Mouse (Mus musculus) E14TG2a.4 (cell line): ENCODE results near the gene Marveld1.

Source experiments
- H3K27me3 ChIP-seq: 2 replicates; pipeline ENCODE4 v1.6.1; 2014; ENCODE audit warnings: low read length, control low read depth; ENCODE audit not compliant: insufficient read depth
- H3K36me3 ChIP-seq: 2 replicates; pipeline ENCODE4 v1.6.1; 2014; ENCODE audit warnings: low read length, control low read depth; ENCODE audit not compliant: insufficient read depth
- H3K4me1 ChIP-seq: replicated peaks from 2 replicates; pipeline ENCODE4 v1.6.1; 2014; ENCODE audit warnings: low read depth, low read length, control low read depth
- H3K4me3 ChIP-seq: replicated peaks from 2 replicates; pipeline ENCODE4 v1.5.1; 2014; ENCODE audit warnings: mild to moderate bottlenecking, low read length
- H3K9me3 ChIP-seq: 2 replicates; pipeline ENCODE4 v1.6.1; 2014; ENCODE audit warnings: low read length, control low read depth
- CTCF ChIP-seq: conservative IDR thresholded peaks from 2 replicates; pipeline ENCODE4 v1.5.1; 2014; ENCODE audit warnings: low read length
- NANOG ChIP-seq: IDR thresholded peaks from 2 replicates; pipeline ENCODE4 v1.6.1; 2014; ENCODE audit warnings: borderline replicate concordance, low read length, mixed read lengths
- POU5F1 ChIP-seq: IDR thresholded peaks from 2 replicates; pipeline ENCODE4 v1.6.1; 2014; ENCODE audit warnings: low read length, borderline replicate concordance

The Marveld1 gene

DNA sequence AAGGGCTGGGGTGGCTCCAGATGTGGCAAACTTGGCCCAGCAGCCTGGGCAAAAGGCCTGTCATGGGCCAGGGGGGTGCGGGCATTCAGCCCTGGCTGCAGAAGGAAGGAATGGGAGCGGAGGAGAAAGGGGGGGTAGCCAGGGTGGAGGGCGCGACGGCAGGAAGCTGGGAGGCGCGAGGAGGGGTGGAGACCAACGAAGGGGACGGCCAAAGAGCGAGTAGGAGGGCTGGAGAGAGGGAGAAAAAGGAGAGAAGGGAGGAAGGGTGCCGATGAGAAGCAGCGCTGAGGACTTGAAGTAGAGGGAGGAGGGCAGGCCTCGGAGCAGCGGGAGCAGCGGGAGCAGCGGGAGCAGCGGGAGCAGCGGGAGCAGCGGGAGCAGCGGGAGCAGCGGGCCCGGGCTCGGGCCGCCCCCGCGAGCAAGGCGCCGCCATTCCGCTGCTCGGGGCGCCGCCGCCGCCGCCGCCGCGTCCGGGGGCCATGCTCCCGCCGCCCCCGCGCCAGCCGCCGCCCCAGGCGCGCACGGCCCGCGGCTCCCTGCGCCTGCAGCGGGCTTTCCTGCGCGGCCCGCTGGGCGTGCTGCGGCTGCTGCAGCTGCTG is at the start of gene Marveld1:
TSS of gene Marveld1 (plus strand) at position 231 of the 599 bp plus-strand sequence.
- Histone ChIP-seq H3K9me3 (no peaks in the 10 kb centered on the region), H3K36me3 (peaks cover 28% of the 10 kb centered on the region), H3K27me3 (peaks cover 37% of the 10 kb centered on the region), H3K4me3 (peak within 1 kb of the TSS; percentile 86), H3K4me1 (peaks cover 78% of the 10 kb centered on the region)
- no peak for TF ChIP-seq CTCF
- no peak for TF ChIP-seq POU5F1
- TF ChIP-seq NANOG = no peak

DNA sequence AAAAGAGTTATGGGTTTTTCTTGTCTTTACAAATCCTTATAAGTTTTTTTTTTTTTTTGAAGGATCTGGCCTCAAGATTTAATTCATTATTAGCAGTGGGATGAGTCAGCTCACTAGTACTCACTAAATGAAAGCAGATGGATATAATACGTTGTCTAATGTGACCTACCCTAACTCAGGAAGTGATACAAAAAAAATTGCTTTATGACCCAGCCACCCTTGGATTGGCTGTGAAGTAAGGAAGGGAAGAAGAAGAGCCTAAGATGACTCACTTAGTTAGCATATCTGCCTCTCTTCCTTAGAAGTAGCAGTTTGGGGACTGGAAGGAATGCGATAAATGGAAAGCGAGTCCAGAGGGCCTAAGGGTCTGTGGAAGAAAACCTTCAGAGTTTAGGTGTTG is 47.8 kb upstream of the Marveld1 start:
- Histone ChIP-seq H3K4me1 (peaks cover 18% of the 10 kb centered on the region; the same call in 1 of the 2 replicates), H3K36me3 (peaks cover 63% of the 10 kb centered on the region), H3K27me3 (no peaks in the 10 kb centered on the region), H3K4me3 (no peak overlapping the region), H3K9me3 (no peaks in the 10 kb centered on the region)
- TF ChIP-seq CTCF = no peak

DNA sequence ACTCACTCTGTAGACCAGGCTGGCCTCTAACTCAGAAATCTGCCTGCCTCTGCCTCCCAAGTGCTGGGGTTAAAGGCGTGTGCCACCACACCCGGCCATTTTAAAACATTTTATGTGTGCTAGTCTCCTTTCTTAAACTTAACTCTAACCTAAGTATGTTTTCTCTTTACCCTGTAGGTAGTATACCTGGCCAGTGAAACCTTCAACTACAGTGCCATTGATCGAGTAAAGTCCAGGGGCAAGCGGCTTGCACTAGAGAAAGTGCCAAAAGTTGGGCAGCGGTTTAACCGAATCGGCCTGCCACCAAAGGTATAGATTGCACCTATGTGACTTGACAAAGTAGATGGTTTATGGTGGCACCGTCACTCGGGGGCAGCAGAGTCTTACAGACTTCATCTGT is 42.5 kb upstream of the Marveld1 start:
- H3K9me3 ChIP-seq = no peaks in the 10 kb centered on the region
- peaks cover 60% of the 10 kb centered on the region for H3K36me3 ChIP-seq
- H3K4me3 ChIP-seq = no peak overlapping the region
- H3K4me1 ChIP-seq = 0 out of 2 replicates have a peak, but pooled peaks cover 5% of the 10 kb centered on the region
- H3K27me3 ChIP-seq = no peaks in the 10 kb centered on the region
- no peak for TF ChIP-seq POU5F1
- TF ChIP-seq CTCF = no peak
- no peak for TF ChIP-seq NANOG

DNA sequence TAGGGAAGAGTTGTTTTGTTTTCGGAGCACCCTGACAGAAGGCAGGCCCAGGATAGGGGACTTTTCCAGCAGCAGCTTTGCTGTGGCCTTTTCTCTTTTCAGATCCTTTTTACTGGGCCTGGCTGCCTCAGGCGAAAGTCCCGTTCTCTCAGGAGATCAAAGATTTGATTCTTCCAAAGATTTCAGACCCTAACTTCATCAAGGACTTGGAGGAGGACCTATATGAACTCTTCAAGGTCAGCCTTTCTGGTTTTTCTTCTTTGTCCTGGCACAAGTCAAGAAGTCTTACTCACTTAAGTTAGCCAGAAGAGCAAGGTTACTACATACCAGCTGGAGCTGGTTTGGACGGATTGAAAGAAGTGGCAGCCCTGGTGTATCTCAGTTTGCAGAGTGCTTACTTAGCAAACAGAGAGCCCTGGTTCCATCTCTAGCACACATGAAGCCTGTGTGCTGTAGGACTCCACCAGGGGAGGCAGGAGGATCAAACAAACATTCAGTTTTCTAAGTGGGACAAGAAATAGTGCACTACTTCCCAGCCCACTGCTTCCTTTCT is 31.3 kb upstream of the Marveld1 start:
- Histone ChIP-seq H3K36me3 (peaks cover 74% of the 10 kb centered on the region), H3K27me3 (no peaks in the 10 kb centered on the region), H3K4me3 (no peak overlapping the region), H3K9me3 (no peaks in the 10 kb centered on the region), H3K4me1 (peaks cover 18% of the 10 kb centered on the region)
- TF ChIP-seq NANOG (no peak), POU5F1 (no peak)

DNA sequence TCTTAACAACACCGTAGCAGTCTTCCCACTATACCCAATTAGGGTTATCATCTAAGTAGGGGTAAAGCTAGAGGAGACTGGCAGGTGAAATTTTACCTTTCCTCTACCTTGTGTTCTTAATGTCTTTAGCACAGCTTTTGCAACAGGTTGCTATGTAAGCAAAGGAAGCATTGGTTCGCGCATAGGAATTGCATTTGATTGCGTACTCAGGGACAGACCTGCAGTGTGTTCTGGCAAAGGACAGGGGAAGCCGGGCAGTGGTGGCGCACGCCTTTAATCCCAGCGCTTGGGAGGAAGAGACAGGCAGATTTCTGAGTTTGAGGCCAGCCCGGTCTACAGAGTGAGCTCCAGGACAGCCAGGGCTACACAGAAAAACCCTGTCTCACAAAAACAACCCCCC is 29.1 kb upstream of the Marveld1 start:
- no peak for TF ChIP-seq POU5F1
- no peak for TF ChIP-seq CTCF
- no peak for TF ChIP-seq NANOG
- no peaks in the 10 kb centered on the region for H3K27me3 ChIP-seq

DNA sequence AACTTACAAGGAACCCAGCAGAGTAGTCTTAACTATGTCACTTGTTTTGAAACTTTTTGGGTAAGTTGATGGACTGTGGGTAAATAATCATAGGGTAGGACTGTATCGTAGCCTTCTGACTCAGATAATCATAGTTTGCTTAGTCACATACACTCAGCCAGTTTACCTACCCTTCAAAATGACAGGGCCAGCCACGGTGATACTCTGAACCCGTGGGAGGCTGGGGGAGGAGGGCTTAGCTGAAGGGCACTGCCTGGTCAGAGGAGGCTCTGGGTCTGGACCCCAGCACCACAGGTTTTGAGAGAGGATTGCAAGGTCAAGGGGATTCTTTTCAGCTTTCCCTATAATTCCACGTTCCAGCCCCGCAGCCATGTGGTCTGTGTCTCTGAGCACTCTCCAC is 28.6 kb upstream of the Marveld1 start:
- Histone ChIP-seq H3K4me1 (peaks cover 40% of the 10 kb centered on the region), H3K36me3 (peaks cover 93% of the 10 kb centered on the region), H3K9me3 (no peaks in the 10 kb centered on the region), H3K4me3 (no peak overlapping the region), H3K27me3 (no peaks in the 10 kb centered on the region)
- TF ChIP-seq CTCF (no peak), POU5F1 (no peak), NANOG (no peak)

More for the DNA sequence above, 29.1 kb upstream of the Marveld1 start:
- Histone ChIP-seq H3K4me3 (no peak overlapping the region), H3K36me3 (peaks cover 93% of the 10 kb centered on the region), H3K9me3 (no peaks in the 10 kb centered on the region), H3K4me1 (peaks cover 35% of the 10 kb centered on the region)

DNA sequence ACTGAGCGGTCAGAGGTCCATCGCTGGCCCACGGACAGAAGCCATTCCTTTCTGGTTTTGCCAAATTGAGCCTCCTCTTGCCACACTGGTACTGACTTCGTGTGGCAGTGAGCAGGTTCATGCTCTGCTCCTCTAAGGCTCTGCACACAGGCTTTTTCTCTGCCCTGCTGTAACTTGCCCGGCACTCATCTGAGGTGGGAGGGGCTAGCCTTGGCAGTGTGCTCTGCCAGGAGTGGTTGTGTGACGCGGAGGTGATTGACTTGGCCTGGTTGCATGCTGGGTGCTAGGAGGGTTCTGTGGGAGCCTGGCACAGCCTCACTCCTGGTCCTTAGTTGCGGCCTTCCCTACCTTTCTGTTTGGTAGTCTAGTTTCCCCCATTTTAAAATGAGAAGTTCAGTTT is 26.7 kb upstream of the Marveld1 start:
- Histone ChIP-seq H3K4me1 (peaks cover 58% of the 10 kb centered on the region), H3K27me3 (no peaks in the 10 kb centered on the region), H3K9me3 (no peaks in the 10 kb centered on the region), H3K4me3 (no peak overlapping the region), H3K36me3 (peaks cover 98% of the 10 kb centered on the region)
- TF ChIP-seq NANOG (no peak), POU5F1 (no peak), CTCF (no peak)

DNA sequence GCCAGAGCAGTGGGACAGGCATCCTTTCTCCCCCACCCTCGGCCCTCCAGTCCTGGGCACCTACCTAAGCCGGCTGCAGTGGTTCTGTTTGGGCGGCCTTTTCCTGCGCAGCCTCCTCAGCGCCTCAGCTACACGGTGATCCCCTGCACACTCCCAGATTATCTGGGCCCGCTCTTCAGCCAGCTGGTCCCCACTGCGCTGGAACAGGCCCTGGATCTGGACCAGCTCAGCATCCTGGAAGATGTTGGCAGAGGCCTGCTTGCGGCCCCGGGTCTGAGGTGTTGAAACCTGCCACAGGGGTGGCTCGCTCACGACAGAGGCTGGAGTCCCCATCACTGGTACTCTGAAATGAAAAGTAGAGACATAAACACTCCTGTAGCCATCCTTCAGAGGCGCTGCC is 22.5 kb upstream of the Marveld1 start:
- Histone ChIP-seq H3K4me1 (peaks cover 89% of the 10 kb centered on the region), H3K36me3 (peaks cover 83% of the 10 kb centered on the region), H3K9me3 (no peaks in the 10 kb centered on the region), H3K27me3 (no peaks in the 10 kb centered on the region), H3K4me3 (peak overlapping the region; percentile 96)
- no peak for TF ChIP-seq POU5F1
- no peak for TF ChIP-seq NANOG
- no peak for TF ChIP-seq CTCF

DNA sequence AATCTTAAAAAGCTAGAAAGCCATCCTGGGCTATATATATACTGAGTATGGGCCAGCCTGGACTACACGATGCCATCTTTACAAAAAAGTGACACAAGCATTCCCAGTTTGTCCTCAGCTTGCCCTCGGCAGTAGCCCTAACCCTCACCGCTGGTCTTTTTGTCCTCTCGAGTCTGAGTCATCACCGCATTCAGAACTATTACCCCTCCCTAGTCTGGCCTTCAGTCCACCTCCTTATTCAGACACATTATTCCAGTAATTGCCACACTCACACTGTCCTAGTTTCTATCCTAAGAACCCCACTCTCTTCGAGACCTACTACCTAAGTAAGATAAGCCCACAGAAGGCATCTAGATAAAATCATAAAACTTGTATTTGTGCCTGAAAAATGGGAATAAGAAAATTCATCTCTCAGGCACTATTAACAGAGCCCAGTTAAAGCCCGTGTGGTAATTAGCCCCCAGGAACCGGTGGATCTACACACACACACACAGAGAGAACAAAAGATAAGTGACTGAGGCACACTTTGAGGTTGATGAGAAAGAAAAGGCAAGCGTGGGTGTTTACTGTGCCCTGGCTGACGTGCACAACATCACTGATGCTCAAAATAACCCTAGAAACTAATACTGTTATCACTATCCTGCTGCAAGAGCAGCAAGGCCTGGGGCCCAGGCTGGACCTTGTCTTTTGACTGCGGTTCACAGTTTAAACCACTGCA is 21.5 kb upstream of the Marveld1 start:
- TF ChIP-seq POU5F1 = no peak
- TF ChIP-seq CTCF = no peak
- no peak for TF ChIP-seq NANOG
- Histone ChIP-seq H3K4me3 (peak overlapping the region; percentile 96), H3K4me1 (peaks cover 91% of the 10 kb centered on the region)

More for the DNA sequence above, 21.5 kb upstream of the Marveld1 start:
- peaks cover 74% of the 10 kb centered on the region for H3K36me3 ChIP-seq
- H3K27me3 ChIP-seq = no peaks in the 10 kb centered on the region
- no peaks in the 10 kb centered on the region for H3K9me3 ChIP-seq
